Mouse (Mus musculus) midbrain, embryonic 11.5 days (tissue): ENCODE data around the gene Ifna1. TPM values are rescaled to one million over a fixed set of nuclear protein-coding genes. Genes with fewer than 3 reads are reported as not detected.
"Not testable (repeated sequence)": the region's sequence is repeated elsewhere in the genome, so short reads cannot be mapped to it uniquely, and the experiment has no call there.

Experiments
- ATAC-seq: fragments of 200-750 bp; cut with Nextera tagmentation; 2 replicates; pipeline ENCODE4 v1.8.0; 2017; ENCODE audit warnings: moderate TSS enrichment, moderate library complexity; ENCODE audit not compliant: low FRiP score
- DNase-seq: peaks from one replicate; pipeline ENCODE4 v3.0.0; 2015; ENCODE audit warnings: low spot score; ENCODE audit errors: missing footprints
- H3K27ac ChIP-seq: fragments of 300-500 bp; sonication (generic); 2 replicates; pipeline ENCODE4 v1.5.1; 2014; ENCODE audit warnings: low read depth, low read length
- H3K27me3 ChIP-seq: fragments of 300-500 bp; sonication (generic); 2 replicates; pipeline ENCODE4 v1.6.1; 2014; ENCODE audit warnings: mild to moderate bottlenecking, low read length, moderate library complexity, mixed read lengths; ENCODE audit not compliant: control insufficient read depth, insufficient read depth
- H3K36me3 ChIP-seq: fragments of 300-500 bp; sonication (generic); 2 replicates; pipeline ENCODE4 v1.6.1; 2014; ENCODE audit warnings: mild to moderate bottlenecking, low read length, moderate library complexity, mixed read lengths; ENCODE audit not compliant: control insufficient read depth, insufficient read depth
- H3K4me1 ChIP-seq: fragments of 300-500 bp; sonication (generic); 2 replicates; pipeline ENCODE4 v1.6.1; 2014; ENCODE audit warnings: low read length; ENCODE audit not compliant: control insufficient read depth, insufficient read depth
- H3K4me2 ChIP-seq: fragments of 300-500 bp; sonication (generic); 2 replicates; pipeline ENCODE4 v1.6.1; 2014; ENCODE audit warnings: mild to moderate bottlenecking, moderate library complexity
- H3K4me3 ChIP-seq: fragments of 300-500 bp; sonication (generic); 2 replicates; pipeline ENCODE4 v1.5.1; 2014; ENCODE audit warnings: low read depth, low read length
- H3K9ac ChIP-seq: fragments of 300-500 bp; sonication (generic); 2 replicates; pipeline ENCODE4 v1.6.1; 2014; ENCODE audit warnings: low read length
- H3K9me3 ChIP-seq: fragments of 300-500 bp; sonication (generic); 2 replicates; pipeline ENCODE4 v1.6.1; 2016; ENCODE audit warnings: low read length; ENCODE audit not compliant: control insufficient read depth
- WGBS: fragments of 180-500 bp; shearing (Covaris S2); extraction: QIAGEN DNeasy Blood & Tissue Kit; methylation state at CpG from one replicate; pipeline ENCODE4 v1.1.7; 2014; 5-methylcytosine and 5-hydroxymethylcytosine counted together
- polyA plus RNA-seq: library from polyadenylated mRNA; unstranded; fragments of >200 nt; fragmentation: Nextera tagmentation; extraction: Ambion mirVana; gene quantifications from 2 replicates; pipeline ENCODE4 v1.2.1, GENCODE M21; 2014

Gene Ifna1
- not detected in 2 replicates for polyA plus RNA-seq

- WGBS = 90% methylated on average over 1 of the region's 1 CpGs
- DNase-seq (no peak), ATAC-seq (no peak)
- no peaks in the 10 kb centered on the region for H3K27me3 ChIP-seq
- H3K27ac ChIP-seq = no peak within 1 kb of the TSS
- no peak within 1 kb of the TSS for H3K4me2 ChIP-seq
- H3K9ac ChIP-seq = no peak within 1 kb of the TSS
- H3K4me1 ChIP-seq = no peaks in the 10 kb centered on the region
- no peaks in the 10 kb centered on the region for H3K36me3 ChIP-seq
- no peak within 1 kb of the TSS for H3K4me3 ChIP-seq
- no peaks in the 10 kb centered on the region for H3K9me3 ChIP-seq
Measured at GRCm38 (mm10) chr4:88849698-88850097, at the start of gene Ifna1. Ifna1 (plus strand) TSS chr4:88850087.

- H3K27ac ChIP-seq, H3K9ac ChIP-seq, H3K4me2 ChIP-seq, H3K4me1 ChIP-seq, H3K9me3 ChIP-seq, DNase-seq, H3K4me3 ChIP-seq, H3K27me3 ChIP-seq, ATAC-seq, H3K36me3 ChIP-seq: not testable (repeated sequence)
- no CpG with 5 or more reads among the region's 29 CpGs for WGBS
Measured at GRCm38 (mm10) chr4:88802954-88803353, 46.9 kb upstream of the Ifna1 start, which contains the start of gene Gm13287. Gm13287 (plus strand) TSS chr4:88803254.

- H3K27me3 ChIP-seq, ATAC-seq, H3K27ac ChIP-seq, H3K36me3 ChIP-seq, DNase-seq, H3K9me3 ChIP-seq, H3K4me3 ChIP-seq, H3K4me2 ChIP-seq, H3K4me1 ChIP-seq, H3K9ac ChIP-seq: not testable (repeated sequence)
- no CpG with 5 or more reads among the region's 8 CpGs for whole genome bisulfite sequencing
Measured at GRCm38 (mm10) chr4:88805231-88805630, 44.7 kb upstream of the Ifna1 start, which contains the start of gene Gm13288. Gm13288 (plus strand) TSS chr4:88805531.

GRCm38 (mm10) chr4:88805761-88806160 lies 44.1 kb upstream of the Ifna1 start:
- H3K4me1 ChIP-seq, H3K9ac ChIP-seq, H3K36me3 ChIP-seq, H3K4me2 ChIP-seq, H3K27me3 ChIP-seq, H3K27ac ChIP-seq, ATAC-seq, H3K4me3 ChIP-seq, H3K9me3 ChIP-seq, DNase-seq: not testable (repeated sequence)
- WGBS = 0% methylated on average over 11 of the region's 34 CpGs

DNA sequence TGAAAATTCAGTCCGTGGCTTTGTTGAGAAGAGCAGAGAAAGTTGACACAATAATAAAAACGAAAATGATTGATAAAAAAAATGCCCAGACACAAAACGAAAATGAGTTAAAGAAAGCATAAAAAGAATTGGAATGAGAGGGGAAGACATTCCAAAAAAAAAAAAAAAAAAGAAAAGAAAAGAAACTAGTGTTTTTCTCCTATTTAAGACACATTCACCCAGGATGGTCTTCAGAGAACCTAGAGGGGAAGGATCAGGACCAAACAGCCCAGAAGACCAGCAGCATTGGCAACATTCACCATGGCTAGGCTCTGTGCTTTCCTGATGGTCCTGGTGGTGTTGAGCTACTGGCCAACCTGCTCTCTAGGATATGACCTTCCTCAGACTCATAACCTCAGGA lies 34.0 kb upstream of the Ifna1 start, which contains the start of gene Ifna7:
Ifna7 (plus strand) TSS at position 301 of the 400 bp plus-strand sequence.
- Histone ChIP-seq H3K9ac (no peak within 1 kb of the TSS), H3K36me3 (no peaks in the 10 kb centered on the region), H3K4me3 (no peak within 1 kb of the TSS), H3K9me3 (no peaks in the 10 kb centered on the region), H3K27me3 (no peaks in the 10 kb centered on the region), H3K4me1 (no peaks in the 10 kb centered on the region), H3K27ac (no peak within 1 kb of the TSS), H3K4me2 (no peak within 1 kb of the TSS)
- no peak for DNase-seq
- WGBS = 61% methylated on average over 3 of the region's 3 CpGs
- ATAC-seq = no peak

DNA sequence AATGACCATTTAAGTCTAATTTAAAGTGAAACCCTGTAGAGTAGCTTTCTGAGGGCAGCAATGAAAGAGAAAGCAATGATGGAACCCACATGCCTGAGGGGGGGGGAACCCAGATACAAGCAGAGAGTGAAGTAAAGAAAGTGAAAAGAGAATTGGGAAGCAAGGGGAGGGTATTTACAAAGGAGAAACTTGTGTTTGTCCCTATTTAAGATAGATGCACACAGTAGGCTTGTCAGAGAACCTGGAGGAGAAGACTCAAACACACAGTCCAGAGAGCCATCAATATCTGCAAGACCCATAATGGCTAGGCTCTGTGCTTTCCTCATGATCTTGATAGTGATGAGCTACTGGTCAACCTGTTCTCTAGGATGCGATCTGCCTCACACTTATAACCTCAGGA lies 30.2 kb upstream of the Ifna1 start, which contains the start of gene Ifna11:
Ifna11 (plus strand) TSS at position 301 of the 400 bp plus-strand sequence.
- Histone ChIP-seq H3K4me2 (no peak within 1 kb of the TSS), H3K9me3 (no peaks in the 10 kb centered on the region), H3K4me3 (no peak within 1 kb of the TSS), H3K27ac (no peak within 1 kb of the TSS), H3K36me3 (no peaks in the 10 kb centered on the region), H3K4me1 (no peaks in the 10 kb centered on the region), H3K9ac (no peak within 1 kb of the TSS), H3K27me3 (no peaks in the 10 kb centered on the region)
- DNase-seq = no peak
- no peak for ATAC-seq
- WGBS = 78% methylated on average over 1 of the region's 1 CpGs

- Histone ChIP-seq H3K36me3 (no peaks in the 10 kb centered on the region), H3K4me1 (no peaks in the 10 kb centered on the region), H3K27me3 (no peaks in the 10 kb centered on the region), H3K9me3 (no peaks in the 10 kb centered on the region), H3K27ac (no peak overlapping the region), H3K4me2 (no peak overlapping the region), H3K4me3 (no peak overlapping the region), H3K9ac (no peak overlapping the region)
- 30% methylated on average over 4 of the region's 4 CpGs for WGBS
- ATAC-seq (no peak), DNase-seq (no peak)
Measured at GRCm38 (mm10) chr4:88822995-88823394, 26.9 kb upstream of the Ifna1 start.

DNA sequence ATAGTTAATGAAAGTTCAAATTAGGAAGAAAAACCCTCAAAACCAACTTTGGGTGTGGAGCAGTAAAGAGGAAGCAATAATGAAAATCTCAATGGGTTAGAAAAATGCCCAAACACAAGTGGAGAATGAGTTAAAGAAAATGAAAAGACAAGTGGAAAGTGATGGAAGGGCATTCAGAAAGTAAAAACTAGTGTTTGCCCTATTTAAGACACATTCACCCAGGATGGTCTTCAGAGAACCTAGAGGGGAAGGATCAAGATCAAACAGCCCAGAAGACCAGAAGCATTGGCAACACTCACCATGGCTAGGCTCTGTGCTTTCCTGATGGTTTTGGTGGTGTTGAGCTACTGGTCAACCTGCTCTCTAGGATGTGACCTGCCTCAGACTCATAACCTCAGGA lies 22.8 kb upstream of the Ifna1 start, which contains the start of gene Ifna6:
Ifna6 (plus strand) TSS at position 301 of the 400 bp plus-strand sequence.
- H3K9ac ChIP-seq, H3K36me3 ChIP-seq, H3K4me1 ChIP-seq, ATAC-seq, H3K4me2 ChIP-seq, H3K4me3 ChIP-seq, DNase-seq, H3K9me3 ChIP-seq, H3K27ac ChIP-seq, H3K27me3 ChIP-seq: not testable (repeated sequence)

GRCm38 (mm10) chr4:88830523-88830922 lies 19.4 kb upstream of the Ifna1 start:
- H3K4me1 ChIP-seq = no peaks in the 10 kb centered on the region
- no peaks in the 10 kb centered on the region for H3K9me3 ChIP-seq
- no peaks in the 10 kb centered on the region for H3K27me3 ChIP-seq
- H3K27ac ChIP-seq = no peak overlapping the region
- H3K36me3 ChIP-seq = no peaks in the 10 kb centered on the region
- H3K4me3 ChIP-seq = no peak overlapping the region
- H3K9ac ChIP-seq = no peak overlapping the region
- 31% methylated on average over 4 of the region's 4 CpGs for WGBS
- DNase-seq (no peak), ATAC-seq (no peak)
- no peak overlapping the region for H3K4me2 ChIP-seq
